Mouse (Mus musculus): ENCODE measurements around the gene Lrrc8d.
A peak's percentile ranks its signal among the peaks of the same experiment; 100 is the strongest.

The Lrrc8d gene

DNA sequence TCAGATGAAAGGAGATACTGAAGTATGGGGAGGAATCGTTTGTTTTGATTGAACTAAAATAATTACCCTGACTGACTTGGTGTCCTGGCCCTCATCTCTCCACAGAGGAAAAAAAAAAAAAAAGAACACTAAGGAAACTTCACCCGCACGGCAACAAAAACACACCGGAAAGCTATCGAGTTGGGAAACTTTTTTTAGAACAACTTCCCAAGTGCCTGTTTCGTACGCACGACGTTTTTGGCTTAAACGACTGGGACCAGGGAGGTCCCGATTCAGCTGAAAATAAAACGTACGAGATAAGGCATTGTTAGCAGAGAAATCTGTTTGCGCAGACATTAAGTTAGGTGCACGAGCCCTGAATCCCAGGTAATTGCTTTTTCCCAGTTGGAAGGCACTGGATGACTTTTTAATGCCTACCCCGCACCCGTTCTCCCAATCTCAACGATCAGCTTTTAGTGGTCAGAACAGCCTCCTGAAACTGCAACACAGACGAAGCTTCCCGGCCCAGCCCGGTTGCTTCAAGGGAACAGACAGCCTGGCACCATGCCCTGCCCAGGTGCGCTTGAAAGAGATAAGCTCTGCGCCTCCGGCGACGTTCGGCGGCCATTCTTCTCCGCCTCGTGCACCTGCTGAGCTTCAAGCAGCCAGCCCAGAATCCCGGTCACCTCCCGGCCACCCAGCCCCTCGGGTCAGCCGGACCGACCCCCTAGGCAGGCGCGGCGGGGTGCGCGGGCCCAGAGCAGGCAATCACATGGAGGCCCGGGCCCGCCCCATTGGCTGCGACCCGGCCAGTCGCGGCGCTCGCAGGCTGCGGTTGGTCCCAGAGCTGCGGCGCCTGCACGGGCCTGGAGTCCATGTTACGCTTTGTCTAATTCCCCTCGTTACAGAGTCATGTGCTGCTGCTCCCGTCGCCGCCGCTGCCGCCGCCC, at the start of gene Lrrc8d:
Lrrc8d (plus strand) TSS at position 829 of the 929 bp plus-strand sequence.
- peak; percentile 93 for DNase-seq

DNA sequence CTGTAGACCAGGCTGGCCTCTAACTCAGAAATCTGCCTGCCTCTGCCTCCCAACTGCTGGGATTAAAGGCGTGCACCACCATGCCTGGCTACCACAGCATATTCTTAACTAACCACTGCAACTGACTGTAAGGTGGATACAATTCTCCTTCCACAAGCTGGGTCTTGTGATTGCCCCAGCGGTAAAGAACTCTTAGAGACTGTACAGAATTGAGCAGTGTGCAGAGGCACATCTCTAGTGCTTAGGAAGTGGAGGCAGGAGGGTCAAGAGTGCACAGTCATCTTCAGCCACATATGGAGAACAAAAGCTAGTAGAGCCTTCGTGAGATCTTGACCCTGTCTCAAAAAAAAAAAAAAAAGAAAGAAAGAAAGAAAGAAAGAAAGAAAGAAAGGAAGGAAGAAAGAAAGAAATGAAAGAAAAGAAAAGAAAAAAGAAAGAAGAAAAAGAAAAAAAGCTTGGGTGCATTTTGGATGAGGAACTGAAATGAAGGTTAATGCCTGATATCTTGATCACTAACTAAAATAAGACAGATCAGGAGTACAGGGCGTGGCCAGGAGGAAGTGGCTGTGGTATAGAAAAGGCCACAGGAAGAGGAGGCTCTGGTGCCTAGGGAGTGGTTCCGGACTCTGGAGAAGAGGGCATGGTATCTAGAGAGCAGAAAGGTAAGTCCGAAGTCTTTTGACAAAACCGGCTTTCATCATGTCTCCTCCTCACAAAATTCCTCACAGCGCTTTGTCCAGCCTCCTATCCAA, 48.9 kb upstream of the Lrrc8d start:
- no peak for DNase-seq

DNA sequence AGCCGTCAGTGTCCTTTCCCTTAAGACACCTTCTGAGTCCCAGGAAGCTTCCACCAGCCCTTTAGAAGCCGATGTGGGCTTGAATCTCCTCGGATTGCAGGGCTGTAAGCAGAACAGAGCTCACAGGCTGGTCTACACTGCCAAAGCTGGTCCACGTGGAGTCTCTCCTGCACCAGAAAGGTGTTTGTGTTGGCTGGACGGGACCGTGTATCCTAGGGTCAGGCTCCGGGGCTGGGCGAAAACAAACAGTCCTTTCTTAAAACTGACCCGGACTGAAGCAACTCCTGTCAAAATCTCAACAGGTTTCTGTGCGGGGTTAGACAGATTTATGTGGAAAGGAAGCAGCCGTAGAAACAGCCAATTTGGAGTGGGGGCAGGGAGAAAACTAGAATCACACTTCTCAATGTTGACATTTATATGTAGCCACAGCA, 48.2 kb upstream of the Lrrc8d start:
- DNase-seq, result peak; percentile 32

DNA sequence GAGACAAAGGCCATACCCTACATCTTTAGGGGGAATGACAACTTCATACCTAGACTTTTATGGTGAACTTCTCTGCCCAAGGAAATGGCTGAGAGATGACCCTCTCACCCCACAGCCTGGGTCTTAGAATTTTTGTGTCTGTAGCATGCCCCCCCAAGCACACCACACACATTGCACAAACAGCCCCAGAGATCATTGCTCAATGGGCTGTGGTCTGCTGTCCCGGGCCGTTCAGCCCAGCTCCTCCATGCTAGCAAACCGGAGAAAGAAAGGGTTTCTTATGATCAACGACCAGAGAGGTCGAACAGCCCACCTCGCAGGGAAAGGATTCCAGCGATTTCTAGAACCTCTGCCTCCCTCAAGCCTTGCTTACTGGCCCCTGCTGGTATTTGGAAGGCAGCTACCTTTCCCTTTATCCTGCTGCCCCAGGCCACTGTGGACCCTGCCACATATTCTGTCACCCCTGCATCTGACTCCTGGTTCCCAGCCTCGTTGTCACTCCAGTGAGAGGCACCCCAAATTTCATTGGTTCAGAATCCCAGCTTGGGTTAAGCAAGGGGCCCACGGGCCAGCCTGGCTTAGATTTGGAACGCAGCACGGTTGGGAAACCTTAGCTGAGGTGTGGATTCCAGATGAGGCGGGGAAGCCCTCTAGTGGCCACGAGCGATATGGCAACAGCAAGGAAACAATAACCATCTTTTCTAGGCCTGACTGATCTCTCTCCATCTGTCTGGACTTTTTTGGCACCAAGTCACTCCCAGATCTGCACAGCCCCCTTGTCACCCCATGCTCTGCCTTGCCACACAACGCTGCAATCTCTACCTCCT, 45.3 kb upstream of the Lrrc8d start:
- DNase-seq, result peak; percentile 89

DNA sequence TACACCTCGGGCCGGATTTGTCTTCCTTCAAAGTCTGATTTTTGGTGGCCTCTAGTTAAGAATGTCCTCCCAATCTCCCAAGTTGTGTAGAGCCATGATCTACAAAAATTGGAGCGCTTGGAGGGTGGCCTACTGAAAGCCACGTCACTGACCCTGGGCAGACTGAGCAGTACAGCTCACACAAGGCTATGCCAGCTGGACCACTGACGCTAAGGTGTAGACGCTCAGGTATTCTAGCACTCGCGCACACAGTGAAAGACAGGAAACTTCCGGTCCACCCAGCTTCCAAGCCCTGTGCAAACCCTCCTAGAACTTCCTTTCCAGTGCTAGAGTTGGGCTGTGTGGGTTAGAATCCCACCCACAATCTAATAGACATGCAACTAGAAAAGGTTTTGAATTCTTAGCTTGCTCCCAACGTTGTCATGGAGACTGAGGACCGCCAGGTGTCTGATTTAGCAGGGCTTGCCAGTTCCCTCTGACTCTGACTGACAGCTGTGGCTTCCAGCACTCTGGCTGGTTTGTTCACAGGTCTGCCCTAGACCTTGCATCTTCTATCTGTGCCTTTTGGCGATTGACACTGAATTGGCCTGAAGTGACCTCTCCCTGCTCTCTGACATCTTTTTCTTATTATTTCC, 44.6 kb upstream of the Lrrc8d start:
- no peak for DNase-seq

DNA sequence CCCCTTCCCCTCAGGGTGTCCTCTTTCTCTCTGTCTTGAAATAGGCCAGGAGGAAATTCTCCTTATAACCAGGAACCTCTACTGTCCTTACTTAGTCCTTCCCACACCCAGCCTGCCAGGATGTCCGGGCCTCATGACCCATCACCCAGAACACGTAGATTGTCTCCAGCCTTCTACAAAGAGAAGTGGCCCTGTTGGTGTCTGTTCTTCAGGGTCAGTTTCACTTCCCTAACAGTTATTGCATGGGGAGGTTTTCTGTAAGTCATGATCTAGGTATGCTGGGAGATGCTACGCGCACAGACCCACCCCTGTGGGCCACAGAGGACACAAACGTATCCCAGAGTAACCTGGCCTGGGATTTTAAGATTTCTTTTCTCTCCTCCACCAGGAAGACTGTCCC, 37.9 kb upstream of the Lrrc8d start:
- DNase-seq, result no peak

DNA sequence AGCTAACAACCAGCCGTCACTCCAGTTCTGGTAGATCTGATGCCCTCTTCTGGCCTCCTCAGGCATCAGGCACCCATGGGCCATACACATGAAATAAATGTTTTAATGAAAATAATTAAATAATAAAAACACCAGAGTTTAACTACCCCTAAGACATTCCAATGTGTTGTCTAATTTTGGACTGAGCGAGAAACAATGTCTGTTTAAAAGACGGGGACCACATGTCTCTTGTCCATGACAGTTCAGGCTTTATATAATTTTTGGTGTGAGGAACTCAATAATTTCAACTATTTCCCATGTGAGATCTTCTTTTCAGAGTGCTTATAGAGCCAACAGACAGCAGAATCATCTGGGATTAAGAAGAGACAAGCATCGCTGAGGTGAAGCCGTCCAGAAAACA, 32.8 kb upstream of the Lrrc8d start:
- DNase-seq, result no peak

DNA sequence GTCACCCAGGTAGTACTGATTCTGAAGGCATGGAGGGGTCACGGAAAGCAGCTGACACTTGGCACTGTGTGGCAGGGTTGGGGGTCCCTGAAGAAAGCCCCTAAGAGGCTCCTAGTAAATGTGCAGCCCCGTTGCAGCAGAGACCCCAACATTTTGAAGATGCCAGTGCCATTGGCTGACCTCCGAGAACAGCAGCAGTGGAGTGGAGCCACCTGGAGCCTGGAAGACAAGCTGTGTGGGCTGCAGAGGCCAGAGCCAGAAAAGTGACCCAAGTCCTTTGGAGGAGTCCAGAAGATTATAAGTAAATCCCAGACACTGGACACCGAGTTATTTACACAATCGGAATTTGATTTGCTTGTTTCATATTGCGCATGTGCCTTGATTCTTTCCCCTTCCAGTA, 32.4 kb upstream of the Lrrc8d start:
- DNase-seq, result no peak

DNA sequence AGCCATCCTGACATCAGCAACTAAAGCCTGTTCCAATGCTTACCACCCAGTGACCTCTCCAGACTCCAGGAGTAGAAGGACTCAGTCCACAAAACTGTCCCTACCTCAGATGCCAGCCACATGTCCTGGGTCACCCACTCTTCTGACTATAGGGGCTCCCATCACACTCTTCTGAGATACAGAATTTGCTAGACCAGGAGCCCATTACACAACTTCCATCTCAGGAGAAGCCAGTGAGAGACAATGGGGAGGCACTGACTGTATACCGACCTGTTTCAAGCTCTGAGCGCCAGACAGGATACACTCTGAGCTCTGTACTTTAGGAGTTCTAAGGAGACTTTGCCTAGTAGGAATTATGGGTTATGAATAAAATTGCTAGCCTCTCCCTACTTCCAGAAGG, 30.7 kb upstream of the Lrrc8d start:
- DNase-seq, result no peak

DNA sequence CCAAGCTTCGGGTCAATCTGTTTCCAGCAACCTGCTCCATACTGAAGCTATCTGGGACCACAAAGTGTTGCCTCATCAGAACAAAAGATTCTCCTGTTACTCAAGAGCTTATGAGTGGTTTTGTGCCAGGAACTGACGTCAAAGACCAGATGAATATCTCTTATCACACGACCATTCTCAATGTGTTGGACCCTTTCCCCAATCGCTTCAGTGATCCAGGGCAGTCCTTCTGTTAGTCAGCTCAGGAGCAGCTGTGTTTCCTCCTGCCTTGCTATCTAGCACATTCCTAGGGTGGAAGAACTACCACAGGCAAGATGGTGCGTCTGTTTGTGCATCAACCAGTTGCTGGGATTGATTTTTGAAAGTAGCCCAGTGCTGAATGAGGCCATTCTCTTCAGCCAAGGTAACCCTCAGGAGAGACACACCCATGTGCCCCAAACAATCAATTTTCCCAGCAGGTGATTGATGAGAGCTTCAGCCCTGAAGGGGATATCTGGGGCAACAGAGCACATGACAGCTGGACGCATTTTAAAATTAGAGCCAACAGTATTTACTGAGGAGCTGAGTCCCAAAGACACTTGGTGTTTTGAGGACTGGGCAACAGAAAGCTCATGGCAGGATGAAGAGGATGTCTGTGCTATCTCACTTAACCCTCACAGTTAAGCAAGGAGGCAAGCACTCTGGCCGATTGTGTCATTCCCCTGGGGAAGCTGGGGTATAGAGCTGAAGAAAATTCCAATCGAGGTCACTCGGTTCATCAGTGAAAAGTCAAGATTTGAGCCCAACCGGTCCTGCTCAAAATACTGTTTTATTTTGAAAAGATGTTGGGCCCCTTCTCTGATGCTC, 30.0 kb upstream of the Lrrc8d start:
- DNase-seq, result no peak

DNA sequence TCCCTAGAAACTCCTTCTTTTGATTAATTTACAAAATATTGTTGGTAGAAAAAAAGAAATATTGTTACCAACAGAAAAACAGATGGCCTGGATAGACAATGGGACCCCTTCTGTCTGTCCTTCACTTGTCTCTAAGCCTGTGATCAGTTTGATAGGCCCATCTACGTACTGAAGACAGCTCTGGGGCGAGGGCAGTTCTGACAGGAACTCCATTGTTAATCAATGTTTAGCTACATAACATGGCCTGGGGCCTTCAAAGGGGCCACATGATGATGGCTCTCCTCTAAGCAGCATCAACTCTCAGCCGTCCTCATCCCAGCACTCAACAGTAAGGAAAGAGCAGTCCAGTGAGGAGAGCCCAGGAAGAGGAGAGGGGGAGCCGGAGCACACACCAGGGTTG, 27.4 kb upstream of the Lrrc8d start:
- no peak for DNase-seq

DNA sequence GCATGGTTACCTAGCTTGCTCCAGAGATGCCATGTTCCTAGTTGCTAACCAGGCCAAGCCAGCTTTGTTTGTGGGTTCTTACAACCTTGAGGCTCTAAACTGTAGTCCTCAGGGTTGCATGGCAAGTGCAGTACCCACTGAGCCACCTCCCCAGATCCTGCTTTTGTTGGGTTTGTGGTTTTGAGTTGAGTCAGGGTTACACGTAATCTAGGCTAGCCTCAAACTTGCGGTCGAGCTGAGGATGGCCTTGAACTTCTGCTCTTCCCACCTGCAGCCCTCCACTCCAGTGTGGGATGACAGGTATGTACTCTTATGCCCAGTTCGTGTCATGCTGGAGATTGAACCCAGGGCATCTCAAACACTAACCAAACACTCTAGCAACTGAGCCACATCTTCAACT, 24.3 kb upstream of the Lrrc8d start:
- DNase-seq, result no peak

DNA sequence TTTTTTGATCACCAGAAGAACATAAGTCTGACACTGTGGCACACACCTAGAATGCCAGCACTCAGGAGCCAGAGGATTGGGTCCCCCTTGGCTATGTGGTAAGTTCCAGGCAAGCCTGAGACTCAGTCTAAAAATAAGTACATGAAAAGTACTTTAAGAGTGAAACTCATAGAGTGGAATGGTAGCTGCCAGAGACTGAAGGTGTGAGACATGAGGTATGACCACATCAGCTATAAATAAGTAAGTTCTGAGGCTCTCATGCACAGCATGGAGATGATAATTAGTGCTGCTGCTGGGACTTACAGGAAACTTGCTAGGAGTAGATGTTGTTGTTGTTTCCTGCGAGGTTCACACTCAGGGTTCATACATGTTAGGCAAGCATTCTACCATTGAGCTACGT, 22.7 kb upstream of the Lrrc8d start:
- no peak for DNase-seq

DNA sequence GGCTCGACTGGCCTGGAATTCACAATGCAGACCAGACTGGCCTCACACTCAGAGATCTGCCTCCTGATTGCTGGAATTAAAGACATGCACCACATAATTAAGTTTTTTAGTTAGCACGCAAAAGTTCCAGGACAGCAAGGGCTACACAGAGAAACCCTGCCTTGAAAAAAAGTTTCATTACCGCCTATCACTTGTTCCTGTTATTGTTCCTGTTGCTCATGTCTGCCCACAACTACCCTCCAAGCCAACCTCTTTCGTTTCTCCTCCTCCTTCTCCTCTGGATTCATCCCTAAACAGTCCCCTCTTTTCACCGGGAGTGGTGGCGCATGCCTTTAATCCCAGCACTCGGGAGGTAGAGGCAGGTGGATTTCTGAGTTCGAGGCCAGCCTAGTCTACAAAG, 21.5 kb upstream of the Lrrc8d start:
- DNase-seq, result no peak

DNA sequence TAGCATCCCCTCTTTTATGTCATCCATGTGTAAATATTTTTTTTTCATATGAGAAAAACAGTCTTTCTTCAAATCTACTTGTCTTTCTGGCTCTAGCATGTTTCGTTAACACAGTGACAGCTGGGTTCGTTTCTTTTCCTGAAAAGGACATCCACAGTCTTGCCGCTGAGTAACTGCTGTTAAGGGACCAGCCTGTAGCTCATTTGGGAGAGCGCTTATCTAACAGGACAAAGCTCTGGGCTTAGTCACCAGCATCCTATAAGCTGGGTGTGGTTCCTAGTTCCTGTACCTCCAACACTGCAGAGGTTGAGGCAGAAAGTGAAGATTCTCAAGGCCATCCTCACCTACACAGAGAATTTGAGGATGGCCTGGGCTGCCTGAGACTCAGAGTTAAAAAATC, 20.5 kb upstream of the Lrrc8d start:
- no peak for DNase-seq

DNA sequence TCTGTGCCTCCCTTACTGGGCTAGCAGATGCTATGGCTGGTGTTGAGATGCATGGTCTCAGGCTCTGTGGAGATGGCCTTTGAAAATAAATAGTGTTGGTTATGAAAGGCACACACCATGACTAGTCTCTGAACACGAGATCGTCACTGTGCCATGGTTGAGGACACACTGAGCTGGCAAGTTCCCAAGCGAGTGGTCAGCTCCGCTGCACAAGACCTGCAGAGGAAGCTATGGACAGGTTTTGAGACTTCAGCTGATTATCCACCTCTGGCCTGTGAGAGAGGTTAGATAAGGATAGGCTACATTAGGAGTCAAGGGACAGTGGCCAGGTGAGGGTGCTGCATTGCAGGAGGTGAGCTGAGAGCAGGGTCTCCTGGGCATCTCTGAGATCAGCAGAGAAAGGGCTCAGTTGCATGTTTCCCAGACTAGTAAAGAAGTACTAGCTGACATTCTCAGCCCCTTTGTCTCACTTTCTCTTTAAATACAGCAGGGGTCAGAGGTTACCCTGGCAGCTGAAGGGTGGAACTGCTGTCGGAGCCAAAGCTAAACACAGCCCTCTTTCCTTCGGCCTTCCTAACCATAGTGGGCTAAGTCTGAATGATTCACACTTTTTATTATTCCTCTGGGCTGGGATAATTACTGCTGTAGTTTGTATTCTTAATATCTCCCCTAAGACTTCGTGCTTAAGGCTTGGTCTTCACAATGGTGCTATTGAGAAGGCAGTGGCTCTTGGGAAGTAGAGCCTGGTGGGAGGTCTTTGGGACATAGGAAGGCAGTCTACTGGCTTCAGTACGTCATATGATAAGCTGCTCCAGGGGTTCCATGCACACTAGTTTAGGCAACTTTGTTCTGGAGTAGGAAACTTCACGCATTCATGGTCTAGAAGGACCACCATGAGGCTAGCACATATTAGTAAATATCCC, 19.6 kb upstream of the Lrrc8d start:
- no peak for DNase-seq

DNA sequence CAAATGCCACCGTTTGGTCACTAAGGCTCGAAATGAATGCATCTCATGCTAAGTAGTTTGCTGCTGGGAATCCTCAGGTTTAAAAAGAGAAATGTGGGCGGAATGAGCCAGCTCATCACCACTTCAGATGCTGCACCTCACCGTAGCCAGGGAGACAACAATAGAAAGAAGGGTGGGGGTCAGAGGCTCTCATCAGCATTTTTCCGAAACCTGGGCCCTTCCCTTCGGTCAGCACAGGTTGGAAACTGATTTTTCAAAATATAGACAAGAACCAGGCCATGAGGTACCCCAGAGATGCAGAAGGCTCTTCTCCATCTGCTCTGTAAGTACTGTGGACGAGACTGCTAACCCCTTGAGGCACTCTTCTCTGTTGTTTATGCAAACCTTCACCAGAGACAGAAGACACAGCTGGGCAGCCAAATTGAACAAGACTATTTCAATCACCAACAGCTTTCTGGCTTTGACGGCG, 17.6 kb upstream of the Lrrc8d start:
- no peak for DNase-seq

DNA sequence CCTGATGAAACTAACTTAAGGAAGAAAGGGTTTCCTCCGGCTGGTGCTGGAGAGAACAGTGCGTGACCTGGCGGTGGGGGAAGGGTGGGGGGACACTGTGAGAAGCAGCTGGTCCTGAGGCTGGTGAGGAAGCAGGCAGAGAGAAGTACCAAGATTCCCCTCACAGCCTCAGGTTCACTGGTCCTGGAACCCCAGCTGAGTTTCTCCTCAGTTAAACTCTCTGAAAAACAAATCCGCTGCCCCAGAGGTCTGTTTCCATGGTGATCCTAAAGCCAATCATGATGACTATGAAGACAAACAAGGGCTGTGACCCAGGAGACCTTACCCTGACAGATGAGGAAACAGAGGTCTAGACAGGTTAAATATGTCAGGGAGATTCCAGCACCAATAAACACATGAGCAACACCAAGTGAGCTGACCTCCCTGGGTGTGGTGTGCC, 15.8 kb upstream of the Lrrc8d start:
- DNase-seq, result no peak

DNA sequence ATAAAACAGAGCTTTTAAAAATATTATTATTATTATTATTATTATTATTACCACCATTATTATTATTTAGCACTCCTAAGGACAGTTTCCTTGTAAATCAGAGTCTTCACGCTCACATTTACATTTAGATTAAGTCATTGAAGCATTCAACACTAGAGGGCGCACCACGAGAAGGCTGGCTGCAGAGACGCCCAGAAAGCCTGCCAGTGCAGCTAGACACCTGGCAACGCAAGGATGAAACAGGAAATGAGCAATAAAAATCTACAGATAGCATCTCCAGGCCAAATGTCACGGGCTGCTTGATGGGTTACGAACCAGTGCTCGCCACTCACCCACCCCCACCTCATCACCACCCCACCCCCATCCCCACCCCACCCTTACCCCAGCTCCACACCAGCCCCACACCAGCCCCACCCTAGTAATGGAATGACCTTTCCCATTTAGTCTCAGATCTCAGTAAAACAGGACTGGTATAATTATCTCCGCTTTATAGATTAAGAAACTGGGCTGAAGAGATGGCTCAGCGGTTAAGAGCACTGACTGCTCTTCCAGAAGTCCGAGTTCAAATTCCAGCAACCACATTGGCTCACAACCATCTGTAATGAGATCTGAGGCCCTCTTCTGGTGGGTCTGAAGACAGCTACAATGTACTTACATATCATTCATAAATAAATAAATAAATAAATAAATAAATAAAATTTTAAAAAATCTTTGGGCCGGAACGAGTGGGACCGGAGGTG, 14.7 kb upstream of the Lrrc8d start:
- DNase-seq, result peak; percentile 70

All from kidney, adult 18-20 months (tissue).